Mouse (Mus musculus) forelimb bud, embryonic 11.5 days (tissue): ENCODE measurements at regions not wholly inside any gene's neighbourhood (a gene's known extent, or its start where the extent isn't known, plus 50 kb on each side); places are given as distances from the start of the nearest gene placed in this dataset.

Source experiments
- DNase-seq: peaks from one replicate; pipeline ENCODE4 v3.0.0-alpha.2; 2012; ENCODE audit warnings: low read depth, low spot score

DNA sequence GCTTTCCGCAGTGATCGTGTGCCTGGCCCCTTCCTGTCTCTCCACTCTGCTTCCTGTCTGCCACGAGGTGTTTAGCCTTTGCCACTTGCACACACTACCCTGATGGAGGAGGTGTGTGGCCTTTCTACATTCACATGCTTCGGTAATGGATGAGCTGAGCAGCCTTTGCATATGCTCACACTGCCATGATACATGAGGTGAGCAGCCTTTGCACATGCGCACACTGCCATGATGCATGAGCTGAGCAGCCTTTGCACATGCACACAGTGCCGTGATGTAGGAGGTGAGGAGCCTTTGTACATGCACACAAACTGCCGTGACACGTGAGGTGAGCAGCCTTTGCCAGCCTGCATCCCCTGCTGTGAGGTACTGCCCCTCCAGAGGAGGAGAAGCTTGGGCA lies 58.3 kb downstream of the Erv3 start:
- no peak for DNase-seq

DNA sequence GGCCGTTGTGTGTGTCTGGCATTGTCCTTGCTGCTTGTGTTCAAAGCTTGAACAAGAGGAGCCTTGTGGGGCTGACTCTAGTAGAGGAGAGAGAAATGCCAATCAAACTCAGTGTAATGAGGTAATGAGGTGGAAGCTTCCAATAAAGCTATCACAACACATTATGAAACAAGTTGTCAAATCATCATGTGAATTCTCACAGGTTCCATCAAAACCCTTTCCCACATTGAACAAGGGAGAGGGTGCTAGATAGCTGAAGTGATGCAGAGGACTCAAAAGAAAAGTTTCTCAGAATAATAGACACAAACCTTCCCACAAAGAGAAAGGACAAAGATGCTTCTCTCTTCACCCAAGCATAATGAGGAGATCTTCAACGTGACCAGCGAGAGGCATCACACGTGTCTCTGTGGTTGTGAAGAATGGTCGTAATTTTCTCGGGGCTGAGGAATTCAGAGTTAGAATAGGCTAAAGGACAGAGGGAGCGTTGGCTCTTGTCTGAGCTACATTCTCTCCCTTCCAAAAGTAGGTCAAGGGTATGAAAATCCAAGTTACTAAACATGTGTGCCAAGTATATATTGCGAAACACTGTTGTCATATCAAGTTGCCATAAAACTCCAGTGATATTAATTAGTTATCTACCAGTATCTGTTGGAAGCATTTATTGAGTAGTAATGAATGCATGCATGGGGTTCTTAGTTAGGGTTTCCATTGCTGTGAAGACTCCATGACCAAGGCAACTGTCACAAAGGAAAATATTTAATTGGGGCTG lies 59.2 kb downstream of the Erv3 start:
- no peak for DNase-seq

- no peak for DNase-seq
Measured at GRCm38 (mm10) chr2:131799486-131799885, 60.1 kb downstream of the Erv3 start.

DNA sequence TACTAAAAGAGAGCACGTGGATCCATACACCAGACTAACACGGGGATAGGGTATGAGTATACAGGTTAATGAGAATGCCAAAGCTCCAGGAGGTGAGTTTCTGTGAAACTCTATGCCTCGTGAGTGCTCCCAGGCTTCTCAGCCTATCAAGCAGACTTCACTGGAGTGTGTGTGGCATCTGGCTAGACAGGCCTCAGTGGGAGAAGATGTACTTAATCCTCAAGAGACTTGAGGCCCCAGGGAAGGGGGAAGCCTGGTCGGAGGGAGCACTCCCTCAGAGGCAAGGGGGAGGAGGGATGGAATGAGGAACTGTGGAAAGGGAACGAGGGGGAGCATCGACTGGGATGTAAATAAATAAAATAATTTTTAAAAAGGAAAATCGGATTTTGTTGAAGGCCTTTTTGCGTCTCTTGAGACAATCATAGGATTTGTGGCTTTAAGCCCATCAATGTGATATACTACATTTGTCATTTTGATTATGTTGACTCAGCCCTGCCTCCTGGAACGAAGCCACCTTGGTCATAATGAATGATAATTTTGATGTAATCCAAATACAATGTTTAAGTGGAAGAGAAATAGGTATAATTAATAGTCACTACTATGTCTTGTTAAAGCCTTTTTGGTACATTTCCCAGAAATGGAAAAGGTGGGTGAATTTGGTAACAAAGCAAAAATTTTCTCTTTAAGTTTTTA lies 62.4 kb downstream of the Erv3 start:
- no peak for DNase-seq

DNA sequence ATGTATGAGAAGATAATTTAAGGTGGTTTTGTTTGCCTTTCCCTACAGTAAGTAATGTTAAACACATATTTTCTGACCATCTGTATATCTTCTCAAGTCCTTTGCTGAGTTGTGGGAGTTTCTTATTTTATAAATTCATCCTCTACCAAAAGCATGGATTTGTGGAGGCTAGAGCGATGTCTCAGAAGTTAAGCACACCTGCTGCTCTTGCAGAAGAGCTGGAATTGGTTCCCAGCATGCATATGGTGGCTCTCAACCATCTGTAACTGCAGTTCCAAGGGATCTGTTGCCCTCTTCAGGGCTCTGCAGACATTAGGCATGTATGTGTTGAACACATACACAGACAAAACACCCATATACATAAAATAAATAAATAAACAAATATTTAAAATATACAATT lies 84.2 kb downstream of the Erv3 start:
- no peak for DNase-seq

DNA sequence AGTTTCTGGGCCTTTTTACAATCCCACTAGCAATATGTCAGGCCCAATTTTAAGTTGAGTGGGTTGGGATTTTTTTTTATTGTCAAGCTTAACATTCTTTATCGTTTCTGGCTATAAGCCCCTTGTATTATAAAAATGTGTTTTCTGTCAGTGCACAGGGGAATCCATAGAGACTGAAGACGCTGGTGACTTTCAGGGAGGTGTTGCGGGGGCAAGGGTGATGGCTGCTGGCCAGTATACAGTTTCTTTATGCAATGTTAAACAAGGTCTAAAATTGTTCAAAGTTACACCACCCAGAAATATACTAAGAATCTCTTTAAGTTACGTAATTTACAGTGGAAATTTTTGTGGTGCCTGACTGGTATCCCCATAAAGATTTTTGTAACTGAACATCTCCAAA lies 85.9 kb downstream of the Erv3 start:
- DNase-seq: no peak

- DNase-seq: no peak
Measured at GRCm38 (mm10) chr2:131772163-131772562, 87.4 kb downstream of the Erv3 start.

GRCm38 (mm10) chr2:131770852-131771251 lies 88.7 kb downstream of the Erv3 start:
- DNase-seq: peak; percentile 50

DNA sequence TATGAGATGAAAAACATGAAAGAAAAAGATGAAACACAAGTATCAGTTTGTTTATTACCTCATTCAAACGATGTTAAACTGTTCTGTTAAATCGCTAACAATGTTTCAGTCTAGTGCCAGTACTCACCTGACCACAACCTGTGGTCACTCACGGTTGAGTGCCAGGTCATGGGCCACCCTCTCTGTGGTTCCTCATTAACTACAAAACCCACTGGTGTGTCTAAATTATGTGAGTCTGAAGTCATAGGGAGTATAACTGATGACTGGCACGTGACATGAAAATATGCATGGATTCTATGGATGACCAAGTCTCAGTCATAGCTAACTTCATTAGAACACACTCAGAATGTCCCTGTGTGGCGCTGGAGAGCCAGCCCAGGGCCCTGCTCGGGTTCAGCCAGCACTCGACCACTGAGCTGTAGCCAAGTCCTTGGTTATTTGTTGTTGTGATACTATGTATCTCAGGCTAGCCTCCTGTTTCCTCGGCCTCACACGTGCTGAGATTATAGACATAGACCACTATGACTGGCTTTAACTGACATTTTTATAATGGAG lies 89.8 kb downstream of the Erv3 start:
- no peak for DNase-seq

DNA sequence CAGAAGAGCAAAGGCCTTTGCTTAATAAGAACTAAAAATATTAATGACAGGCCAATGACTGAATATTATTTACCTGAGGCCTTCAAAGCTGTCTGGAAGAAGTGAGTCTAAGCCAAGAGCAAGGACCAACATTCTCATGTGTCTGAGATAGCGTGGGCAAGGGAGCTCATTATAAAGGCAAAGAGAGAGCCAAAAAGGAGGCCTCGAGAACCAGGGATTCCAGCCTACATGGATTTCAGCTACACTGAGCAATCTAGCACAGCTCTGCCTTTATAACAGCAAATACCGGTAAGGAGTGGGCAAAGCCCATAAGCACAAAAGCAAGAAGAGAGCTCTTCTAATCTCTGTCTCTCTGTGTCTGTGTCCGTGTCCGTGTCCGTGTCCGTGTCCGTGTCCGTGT lies 93.0 kb downstream of the Erv3 start:
- DNase-seq: no peak

DNA sequence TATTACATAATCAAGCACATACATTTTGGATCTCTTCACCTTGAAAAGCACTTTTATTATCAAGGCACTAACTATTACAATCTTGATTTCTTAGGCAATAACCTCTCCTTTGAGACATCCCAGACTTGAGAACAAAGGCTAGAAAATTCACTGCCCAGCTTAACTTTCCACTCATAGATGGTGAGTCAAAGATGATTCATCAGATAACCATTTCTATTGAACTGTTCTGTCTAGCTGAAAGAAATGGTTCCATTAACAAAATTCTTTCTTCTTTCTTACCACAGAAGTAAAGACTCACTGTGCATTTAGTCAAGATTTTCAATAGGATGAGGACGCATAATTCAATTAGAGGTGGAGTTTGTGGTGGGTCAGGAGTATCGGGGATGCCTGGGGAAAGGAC lies 98.0 kb downstream of the Erv3 start:
- no peak for DNase-seq

- DNase-seq: no peak
Measured at GRCm38 (mm10) chr2:131757183-131757903, 102.2 kb downstream of the Erv3 start.

DNA sequence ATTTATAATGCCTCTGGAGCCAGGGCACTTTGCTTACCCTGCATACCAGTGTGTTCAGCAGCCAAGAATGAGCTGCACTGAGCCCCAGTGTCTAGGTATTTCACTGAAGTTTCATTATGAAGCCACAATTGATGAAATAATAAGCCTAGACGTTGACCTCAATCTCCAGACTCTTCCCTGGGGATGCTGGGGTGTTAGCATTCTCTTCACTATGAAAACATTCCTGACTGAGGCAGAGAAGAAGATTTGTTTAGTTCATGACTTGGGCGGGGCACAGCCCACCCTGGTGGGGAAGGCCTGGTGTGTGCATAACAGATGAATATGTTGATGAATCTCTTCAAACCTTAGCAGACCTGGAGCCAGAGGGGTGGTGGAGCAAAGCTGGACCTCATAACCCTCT lies 104.4 kb downstream of the Erv3 start:
- DNase-seq: no peak

GRCm38 (mm10) chr2:131753436-131753835 lies 106.1 kb downstream of the Erv3 start:
- no peak for DNase-seq

DNA sequence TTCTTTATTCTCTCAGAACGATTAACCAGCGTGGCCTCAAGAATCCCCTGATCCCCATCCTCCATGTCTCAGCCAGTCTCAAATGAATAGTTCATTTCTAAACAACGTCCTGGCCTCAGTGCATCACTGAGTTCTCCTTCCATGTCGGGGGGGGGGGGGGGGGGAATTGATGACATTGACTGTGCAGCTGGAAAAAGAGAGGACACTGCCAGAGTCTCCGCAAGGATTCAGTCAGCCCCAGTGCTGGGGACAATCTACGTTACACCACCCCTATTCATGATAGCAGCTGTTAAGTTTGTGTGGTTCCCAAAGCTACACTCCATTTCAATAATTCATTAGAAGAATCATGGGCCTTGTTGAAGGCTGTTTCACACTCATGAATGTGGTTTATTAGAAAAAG lies 108.9 kb downstream of the Erv3 start:
- DNase-seq: no peak

- no peak for DNase-seq
Measured at GRCm38 (mm10) chr2:131750206-131750605, 109.3 kb downstream of the Erv3 start.

DNA sequence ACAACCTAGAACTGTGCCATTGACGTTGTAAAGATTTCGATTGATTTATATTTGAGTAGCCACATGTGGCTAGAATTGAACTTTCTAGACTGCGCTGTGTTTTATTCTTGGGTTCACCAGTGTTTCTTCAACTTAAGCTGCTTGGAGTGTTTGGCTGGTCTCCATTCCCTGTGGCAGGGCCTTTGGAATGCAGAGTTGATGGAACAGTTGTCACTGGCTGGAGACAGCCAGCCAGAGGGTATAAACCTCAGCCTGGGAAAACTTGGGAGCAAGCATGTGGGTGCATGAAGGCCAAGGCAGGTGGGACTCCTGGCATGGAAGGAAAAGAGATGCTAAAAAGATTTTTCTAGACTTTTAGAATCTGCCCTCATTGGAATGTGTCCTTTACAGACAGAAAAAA lies 109.8 kb downstream of the Erv3 start:
- DNase-seq: no peak

DNA sequence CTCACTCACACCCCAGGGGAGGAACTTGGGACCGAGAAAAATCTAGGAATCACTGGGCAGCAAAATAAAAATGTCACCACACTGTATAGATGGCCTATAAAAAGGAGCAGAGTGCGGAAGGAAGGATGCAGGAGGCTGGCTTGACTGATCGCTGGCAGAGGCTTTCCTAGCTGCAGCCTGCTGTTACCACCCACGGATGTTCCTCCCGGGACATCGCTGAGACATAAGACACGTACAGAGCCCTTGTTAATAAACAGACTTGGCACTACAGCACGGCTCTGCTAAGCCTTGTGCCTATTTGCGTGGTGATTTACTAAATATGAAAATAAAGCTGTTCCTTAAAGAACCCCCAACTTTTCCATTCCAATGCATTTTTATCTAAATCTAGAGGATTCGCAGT lies 110.8 kb downstream of the Erv3 start:
- DNase-seq: no peak

DNA sequence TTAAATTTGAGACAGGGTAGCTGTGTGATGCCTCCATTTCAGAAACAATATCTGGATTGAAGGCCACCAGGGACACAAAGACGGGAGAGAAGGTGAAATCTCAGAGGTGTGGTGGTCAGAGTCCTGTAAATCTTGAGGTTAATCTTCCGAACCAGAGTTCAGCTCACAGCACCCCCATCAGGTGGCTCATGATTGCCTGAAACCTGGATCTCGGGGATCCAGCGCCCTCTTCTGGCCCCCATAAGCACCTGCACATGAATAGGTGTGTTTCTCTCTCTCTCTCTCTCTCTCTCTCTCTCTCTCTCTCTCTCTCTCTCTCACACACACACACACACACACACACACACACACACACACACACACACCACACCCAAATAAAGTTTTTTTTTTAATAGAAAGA lies 111.8 kb downstream of the Erv3 start:
- DNase-seq: no peak

GRCm38 (mm10) chr2:131745381-131745895 lies 114.1 kb downstream of the Erv3 start:
- no peak for DNase-seq

DNA sequence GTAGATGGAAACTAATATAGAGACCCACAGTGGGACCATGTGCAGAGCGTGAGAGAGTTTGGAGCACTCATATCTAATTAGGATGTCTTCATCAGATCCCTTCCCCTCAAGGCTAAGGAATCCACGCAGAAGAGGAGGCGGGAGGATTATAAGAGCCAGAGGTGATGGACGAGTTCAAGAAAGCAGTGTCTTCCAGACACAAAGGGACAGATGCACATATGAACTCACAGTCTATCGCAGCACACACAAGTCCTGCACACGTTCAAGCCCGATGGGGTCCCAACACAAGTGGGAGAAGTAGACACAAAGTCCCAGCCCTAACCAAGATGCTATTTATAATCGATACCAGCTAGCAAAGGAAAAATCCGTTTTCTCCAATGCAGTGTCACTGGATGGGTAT lies 114.6 kb downstream of the Erv3 start:
- no peak for DNase-seq

DNA sequence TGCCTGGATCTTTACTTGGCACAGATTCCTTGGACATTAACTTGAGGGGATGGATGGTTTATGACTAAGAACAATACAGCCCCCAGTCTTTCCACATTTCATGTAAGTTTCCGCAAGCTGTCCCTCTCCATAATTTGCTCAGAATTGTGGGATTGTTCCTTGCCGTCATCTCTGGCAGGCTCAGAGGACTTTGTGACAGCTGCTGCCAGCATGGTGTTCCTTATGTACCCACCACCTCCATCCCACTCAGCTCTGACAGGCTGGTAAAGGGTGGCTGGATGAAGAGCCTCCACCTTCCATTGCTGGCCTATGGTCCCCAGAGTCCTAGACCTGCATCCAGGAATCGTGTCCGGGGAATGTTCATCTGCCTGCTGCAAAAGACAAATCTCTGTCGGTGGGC lies 119.1 kb downstream of the Erv3 start:
- no peak for DNase-seq
